Mouse (Mus musculus): ENCODE data around the gene Nmnat3.

Gene Nmnat3

GRCm38 (mm10) chr9:98312622-98313374, 25.6 kb downstream of the Nmnat3 start:
- no peak for DNase-seq

- no peak for DNase-seq
Observed at GRCm38 (mm10) chr9:98313587-98313986, 26.4 kb downstream of the Nmnat3 start.

- DNase-seq: no peak
Observed at GRCm38 (mm10) chr9:98314059-98314650, 26.9 kb downstream of the Nmnat3 start.

- no peak for DNase-seq
Observed at GRCm38 (mm10) chr9:98317897-98318296, 30.7 kb downstream of the Nmnat3 start.

GRCm38 (mm10) chr9:98318875-98319274, 31.6 kb downstream of the Nmnat3 start:
- no peak for DNase-seq

- no peak for DNase-seq
Observed at GRCm38 (mm10) chr9:98320785-98321184, 33.5 kb downstream of the Nmnat3 start.

GRCm38 (mm10) chr9:98326088-98326487, 38.9 kb downstream of the Nmnat3 start:
- DNase-seq: no peak

GRCm38 (mm10) chr9:98328415-98329176, 41.4 kb downstream of the Nmnat3 start:
- peak; percentile 60 for DNase-seq

GRCm38 (mm10) chr9:98329274-98330105, 42.3 kb downstream of the Nmnat3 start:
- DNase-seq: peak; percentile 92 to 95

- no peak for DNase-seq
Observed at GRCm38 (mm10) chr9:98333219-98333754, 46.1 kb downstream of the Nmnat3 start.

GRCm38 (mm10) chr9:98337881-98338769, 50.9 kb downstream of the Nmnat3 start:
- DNase-seq: no peak

- DNase-seq: no peak
Observed at GRCm38 (mm10) chr9:98339971-98340370, 52.7 kb downstream of the Nmnat3 start.

- DNase-seq: peak; percentile 21 to 24
Observed at GRCm38 (mm10) chr9:98340427-98340826, 53.2 kb downstream of the Nmnat3 start.

GRCm38 (mm10) chr9:98345840-98346239, 58.6 kb downstream of the Nmnat3 start:
- no peak for DNase-seq

- DNase-seq: no peak
Observed at GRCm38 (mm10) chr9:98346240-98346639, 59.0 kb downstream of the Nmnat3 start.

GRCm38 (mm10) chr9:98347021-98347420, 59.8 kb downstream of the Nmnat3 start:
- DNase-seq: no peak

- no peak for DNase-seq
Observed at GRCm38 (mm10) chr9:98350318-98351144, 63.3 kb downstream of the Nmnat3 start.

- DNase-seq: no peak
Observed at GRCm38 (mm10) chr9:98352332-98352731, 65.1 kb downstream of the Nmnat3 start.

- no peak for DNase-seq
Observed at GRCm38 (mm10) chr9:98354919-98355318, 67.7 kb downstream of the Nmnat3 start.

GRCm38 (mm10) chr9:98361047-98361446, 73.8 kb downstream of the Nmnat3 start:
- no peak for DNase-seq

- no peak for DNase-seq
Observed at GRCm38 (mm10) chr9:98366075-98366474, 78.8 kb downstream of the Nmnat3 start.
